Mouse (Mus musculus) mouse trophoblast stem cell (cell line): ENCODE measurements around the gene Msi1.

Experiments used
- in situ Hi-C, 2 experiments: fragments of 300-500 bp; cut with MseI, MboI; formaldehyde crosslinking; loops; 2 replicates in 1 of 2; 3 replicates in 1 of 2; pipeline ENCODE4 v1.15.1; 2025

Msi1 gene

DNA sequence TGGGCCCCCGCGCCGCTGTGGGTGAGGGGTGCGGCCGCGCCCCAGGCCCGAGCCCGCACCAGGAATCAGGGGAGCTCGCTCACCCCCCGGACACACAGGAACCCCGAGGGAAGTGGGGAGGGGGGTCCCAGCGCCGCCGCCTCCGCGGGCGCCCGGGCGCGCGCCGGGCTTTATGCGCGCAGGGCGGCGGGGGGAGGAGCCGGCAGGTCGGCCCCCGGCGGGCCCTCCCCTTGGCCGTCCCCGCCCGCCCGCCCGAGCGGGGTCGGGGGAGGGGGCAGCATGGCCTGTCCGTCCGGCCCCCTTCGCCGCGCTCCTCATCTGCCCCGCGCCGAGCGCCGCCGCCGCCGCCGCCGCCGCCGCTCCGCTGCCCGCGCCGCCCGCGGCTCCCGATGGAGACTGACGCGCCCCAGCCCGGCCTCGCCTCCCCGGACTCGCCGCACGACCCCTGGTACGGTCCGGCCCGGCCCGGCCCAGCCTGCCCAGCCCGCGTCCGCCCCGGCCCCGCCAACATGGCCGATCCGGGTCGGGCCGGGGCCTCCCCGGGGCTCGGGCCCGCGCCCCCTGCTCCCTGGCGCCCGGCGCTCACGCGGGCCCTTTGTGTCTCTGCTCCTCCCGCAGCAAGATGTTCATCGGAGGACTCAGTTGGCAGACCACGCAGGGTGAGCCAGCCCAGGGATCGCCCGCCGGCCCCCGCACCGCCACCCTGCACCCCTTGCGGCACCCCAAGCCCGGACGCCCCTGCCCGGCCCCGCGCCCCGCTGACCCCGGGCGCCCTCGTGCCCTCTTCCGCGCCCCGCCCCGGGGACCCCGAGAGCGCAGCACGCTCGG, at the start of gene Msi1:
Msi1 (plus strand) TSS at position 241 of the 828 bp plus-strand sequence.
- in situ Hi-C loops, result no loop called here

DNA sequence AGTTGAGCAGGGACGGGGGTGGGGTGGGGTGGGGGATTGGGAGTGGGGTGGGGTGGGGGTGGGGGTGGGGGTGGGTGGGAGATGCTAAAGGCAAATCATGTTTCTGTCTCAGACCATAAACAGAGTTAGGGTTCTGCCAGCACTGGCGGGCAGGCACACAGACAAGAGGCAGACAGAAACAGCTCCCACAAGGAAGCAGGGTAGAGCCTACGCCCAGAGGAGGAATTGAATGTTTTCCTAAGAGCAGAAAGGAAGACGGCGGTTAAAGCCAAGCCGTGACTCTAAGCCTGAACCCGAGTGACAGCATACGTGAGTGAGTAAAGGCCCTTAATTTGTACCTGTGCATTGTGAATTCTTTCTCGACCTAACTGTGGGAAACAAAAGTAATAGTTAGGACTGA, 37.5 kb upstream of the Msi1 start:
- in situ Hi-C loops, result no loop called here

DNA sequence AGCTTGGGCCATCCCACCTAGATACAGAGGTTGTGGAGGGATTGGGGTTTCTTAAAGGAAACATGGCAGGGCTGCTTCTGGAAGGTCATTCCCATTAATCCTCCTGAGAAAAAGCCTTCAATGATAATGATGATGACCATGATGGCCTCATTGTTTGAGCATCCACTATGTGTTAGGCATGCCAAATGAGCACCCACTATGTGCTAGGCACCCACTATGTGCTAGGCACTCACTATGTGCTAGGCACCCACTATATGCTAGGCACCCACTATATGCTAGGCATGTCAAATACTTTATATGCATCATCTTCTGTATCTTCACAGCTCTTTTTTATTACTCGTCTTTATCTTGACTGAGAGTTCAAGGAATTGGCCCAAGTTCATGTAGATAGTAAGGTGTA, 36.4 kb upstream of the Msi1 start:
- in situ Hi-C loops, result no loop called here

DNA sequence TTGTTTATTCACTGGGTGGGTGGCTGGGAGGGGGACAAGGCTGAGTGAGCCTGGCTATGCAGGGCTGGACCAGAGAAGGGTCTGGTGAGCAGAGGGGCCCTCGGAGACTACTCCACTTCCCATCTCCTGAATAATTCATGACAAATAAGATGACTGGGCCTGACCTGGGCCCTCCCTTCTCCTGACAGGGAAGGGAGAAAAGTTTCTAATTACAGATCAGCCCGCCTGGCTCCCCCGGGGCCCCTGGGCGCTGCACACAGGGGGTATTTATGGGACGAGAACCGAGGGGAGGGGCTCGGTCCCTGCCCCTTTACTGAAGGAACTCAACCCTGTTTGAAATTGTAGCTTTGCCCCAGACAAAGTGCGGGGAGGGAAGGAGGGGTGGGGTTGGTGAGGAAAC, 35.2 kb upstream of the Msi1 start:
- in situ Hi-C loops, result no loop called here

DNA sequence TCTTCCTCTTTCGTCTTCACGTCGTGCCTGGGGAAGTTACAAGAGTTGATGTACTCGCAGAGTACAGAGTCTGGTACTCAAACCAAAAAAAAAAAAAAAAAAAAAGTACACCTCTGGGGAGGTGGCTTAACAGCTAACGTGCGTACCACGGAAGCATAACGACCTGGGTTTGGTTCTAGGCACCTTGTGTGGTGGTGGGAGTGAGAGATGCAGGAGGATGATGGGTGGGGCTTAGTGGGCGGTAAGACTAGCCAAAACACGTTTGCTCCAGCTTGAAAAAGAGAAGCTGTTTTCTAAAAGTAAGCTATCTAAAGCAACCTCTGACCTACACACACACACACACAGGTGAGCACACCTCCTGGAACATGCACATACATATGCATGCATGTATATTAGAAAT, 34.6 kb upstream of the Msi1 start:
- in situ Hi-C loops, result no loop called here

DNA sequence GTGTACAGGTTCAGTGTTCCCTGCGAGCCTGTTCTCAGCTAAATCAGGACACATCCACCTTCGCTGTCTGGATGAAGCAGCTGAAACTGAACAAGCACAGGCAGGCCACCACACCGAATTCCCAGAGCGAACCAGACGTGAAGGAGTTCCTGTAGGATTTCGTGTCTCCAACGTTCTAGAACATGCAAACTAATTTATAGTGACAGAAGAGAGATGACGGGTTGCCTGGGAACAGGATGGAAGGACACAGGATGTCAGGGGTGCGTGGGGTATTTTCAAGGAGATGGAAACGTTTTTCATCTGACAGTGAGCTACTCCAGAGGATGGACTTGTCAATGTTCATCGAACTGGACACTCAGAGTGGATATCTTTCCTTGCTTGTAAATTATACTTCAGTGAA, 32.7 kb upstream of the Msi1 start:
- in situ Hi-C loops, result no loop called here

DNA sequence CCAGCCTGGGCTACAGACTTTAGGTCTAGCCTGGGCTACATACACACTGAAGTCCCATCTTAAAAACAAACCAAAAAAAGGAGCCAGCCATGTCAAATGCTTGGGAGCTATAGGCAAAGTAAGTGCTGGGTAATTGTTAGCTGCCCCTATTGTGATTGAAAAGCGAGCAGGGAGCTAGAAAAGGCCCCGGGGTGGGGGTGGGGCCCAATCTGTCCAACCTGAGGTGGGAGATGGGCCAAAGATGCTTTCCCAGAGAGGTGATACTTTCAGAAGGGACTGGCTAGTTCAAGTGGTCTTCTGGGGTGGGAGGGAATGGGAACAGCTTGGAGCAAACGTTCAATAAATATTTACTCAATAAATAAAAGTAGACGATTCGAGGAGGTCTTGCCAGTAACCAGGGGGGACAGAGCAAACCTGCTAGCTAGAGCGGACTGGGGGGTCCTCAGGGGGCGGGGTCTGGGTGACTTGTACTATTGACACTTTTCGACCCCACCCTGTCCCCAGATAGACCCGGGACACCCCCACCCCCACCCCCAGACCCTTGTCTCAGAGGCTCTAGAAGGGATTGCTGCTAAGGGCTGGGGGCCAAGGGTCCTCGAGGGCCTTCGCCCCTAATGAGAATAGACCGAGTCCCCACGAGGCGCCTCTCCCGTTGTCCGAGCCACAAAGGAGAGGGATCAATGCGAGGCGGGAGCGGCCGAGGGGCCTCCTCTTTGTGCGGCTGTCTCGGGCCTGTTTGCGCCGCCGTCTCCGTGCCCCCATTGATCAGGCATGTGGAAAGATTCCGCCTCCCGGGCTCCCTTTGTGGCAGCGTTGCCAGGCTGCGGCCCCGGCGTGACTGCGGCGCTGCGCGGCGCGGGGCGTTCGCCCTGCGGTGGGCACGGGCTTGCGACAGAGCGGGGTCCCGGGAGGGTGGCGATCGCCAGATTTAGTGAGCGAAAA, 31.3 kb upstream of the Msi1 start:
- in situ Hi-C loops, result no loop called here

DNA sequence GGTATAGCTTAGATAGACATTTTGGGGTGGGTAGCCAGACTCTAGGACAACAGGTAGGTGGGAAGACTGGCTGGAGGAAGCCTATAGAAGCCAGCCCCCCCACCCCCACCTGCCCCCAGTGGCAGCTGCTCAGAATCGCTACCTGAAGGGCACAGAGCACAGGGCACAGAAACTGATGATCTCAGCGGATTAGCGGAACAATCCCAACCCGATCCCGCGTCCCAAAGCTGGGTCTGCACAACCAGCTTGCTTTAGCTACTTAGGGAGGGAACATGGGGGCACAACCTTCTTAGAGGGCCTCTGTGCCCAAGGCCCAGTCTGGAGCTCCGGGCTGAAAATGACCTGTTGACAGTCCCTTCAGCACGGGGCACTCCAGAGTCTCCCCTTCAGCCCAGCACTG, 27.3 kb upstream of the Msi1 start:
- in situ Hi-C loops, result no loop called here

DNA sequence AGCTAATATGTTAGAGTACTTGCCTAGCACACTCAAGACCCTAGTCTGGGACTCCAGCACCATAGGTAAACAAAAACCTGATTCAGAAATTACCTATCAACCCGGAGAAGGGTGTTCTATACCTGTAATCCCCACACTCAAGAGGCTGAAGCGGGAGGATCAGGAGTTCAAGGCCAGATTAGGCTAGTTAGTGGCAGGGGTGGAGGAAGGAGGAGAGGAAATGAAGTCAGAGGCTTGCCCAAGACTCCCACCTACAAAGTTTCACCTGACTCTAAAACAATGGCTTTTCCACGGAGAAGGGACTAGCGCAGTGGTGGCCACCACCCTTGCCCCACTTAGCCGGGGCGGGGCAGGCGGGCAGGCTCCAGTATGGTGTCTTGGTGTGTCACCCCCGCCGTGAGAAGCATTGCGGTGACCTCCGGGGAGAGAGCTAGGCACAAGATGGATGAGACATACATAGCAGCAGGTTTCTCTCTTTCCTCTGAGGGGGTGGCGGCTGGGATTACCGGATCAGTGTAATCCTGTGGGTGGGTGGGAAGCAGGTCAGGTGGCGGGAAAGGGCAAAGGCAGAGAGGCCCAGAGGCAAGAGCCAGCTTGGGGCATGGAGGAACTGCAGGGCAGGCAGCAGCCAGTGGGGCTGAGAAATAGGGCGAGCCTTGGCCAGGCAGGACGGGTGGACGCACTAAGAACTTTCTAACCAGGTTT, 25.8 kb upstream of the Msi1 start:
- in situ Hi-C loops, result no loop called here

DNA sequence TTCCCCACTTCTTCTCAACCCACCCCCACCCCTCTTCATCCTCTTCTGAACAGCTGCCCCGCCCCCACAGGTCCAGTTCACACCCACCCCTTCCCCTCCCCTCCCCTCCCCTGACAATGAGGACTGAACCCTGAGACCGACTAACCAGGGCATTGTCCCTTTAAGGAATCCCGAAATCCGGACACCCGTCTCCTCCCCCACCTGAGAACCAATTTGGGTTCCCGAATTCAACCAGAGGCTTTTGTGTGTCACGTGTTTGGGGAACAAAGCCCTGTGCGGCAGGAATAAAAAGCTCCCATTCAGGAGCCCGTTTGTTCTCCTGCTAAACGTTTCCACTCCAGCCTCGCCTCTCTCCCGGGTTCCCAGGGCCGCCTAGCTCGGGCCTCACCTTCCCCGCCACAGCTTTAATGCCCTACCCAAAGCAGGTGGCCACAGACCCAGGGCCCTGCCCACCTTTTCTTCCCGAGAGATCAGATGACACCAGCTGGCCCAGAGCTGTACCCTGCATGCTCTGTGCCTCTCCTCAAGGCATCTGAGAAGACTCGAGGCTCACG, 25.1 kb upstream of the Msi1 start:
- in situ Hi-C loops, result no loop called here

DNA sequence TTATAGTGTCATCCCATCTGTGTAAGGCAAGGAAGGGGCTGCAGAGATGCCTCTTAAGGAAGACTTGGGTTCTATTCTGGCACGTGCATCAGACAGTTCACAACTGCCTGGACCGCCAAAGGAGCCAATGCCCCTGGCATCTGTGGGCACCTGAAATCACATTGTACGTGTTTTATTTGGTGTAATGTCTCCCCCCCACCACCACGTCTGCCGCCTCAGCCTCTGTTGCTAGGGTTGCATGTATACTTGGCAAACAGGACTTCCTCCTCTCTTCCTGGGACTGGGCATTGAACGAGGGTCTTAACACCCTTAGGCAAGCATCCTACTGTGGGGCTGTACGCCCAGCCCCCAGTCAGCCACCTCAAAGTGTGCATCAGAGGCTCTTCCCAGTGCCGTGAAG, 24.2 kb upstream of the Msi1 start:
- in situ Hi-C loops, result no loop called here

DNA sequence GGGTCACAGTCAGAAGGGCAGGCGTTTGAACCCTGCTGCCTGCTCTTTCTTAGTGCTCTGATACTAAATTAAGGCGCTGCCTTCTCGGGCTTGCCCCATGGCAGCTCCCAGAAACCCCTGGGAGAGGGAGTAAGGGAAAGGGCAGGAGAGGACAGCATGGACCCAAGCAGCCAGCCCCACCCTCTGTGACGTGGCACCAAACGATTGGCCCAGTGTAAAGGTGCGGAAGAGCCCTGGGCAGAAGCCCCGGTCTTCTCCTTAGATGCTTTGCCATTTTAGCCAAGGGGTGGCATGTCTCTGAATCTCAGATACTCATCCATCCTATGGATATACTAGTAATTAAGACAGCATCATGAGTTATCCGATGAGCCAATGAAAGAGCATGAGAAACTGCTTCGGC, 21.3 kb upstream of the Msi1 start:
- in situ Hi-C loops, result no loop called here

DNA sequence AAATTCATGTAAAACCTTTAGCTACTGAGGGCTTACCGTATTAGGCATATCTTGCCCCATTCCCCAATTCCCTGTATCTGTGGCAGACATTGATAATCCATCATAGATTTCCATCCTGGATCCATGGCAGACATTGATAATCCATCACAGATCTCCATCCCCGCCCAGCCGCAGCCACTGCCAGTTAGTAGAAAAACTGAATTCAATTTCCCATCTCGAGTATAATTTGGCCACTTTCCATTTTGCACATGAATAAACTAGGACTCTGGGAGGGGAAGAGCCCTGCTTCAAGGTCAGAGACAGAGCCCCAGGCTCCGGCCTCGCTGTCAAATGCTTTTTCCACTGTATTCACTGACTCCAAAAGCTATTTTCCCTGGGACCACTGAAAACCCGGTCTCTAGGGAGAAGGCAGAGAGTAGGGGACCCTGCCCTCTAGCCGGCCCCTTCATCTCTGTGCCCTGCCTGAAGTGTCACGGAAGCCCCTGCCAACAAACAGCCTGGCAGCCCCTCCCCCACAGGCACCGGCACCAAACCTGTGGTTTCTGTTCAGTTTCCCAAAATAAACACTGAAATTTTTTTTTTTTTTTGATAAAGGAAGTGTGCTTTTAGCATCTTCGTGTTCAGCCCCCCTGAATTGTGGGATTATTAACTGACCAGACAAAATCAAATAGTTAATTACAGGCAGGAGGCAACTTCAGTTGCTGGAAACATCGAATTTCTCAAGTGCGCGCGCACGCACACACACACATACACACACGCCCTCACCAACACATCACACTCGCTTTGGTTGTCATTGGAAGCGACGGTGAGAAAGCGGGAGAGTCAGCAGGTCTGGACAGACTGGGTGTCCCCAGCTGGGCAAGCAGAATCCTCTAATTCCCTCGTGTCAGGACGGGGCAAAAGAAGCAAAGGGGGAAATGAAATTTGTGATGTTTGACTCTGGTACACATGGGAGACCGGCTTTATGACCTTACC, 14.0 kb upstream of the Msi1 start:
- in situ Hi-C loops, result no loop called here

DNA sequence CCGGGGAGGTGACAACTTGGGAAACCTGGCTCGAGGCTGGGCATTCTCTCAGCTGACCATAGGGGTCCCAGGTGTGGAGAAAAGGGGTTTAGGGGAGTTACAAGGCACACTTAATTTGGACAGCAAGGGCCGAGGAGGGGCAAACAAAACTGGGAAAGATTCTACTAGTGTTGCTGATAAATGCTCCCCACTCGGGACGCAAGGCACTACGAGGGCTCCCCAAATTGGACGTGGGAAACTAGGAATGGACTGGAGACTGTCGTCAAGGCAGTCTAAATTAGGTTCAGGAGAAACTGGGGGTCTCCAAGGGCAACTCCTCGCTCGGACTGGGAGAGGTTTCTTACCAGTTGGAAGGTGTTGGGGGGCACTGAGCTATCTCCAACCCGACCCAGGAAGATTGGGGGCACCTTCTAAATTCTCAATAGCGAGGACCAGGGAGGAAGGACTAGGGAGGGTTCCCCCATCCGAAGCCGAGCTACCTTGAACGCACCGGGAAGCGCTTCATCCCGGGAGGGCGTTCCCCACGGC, 504 bp upstream of the Msi1 start:
- in situ Hi-C loops, result no loop called here

DNA sequence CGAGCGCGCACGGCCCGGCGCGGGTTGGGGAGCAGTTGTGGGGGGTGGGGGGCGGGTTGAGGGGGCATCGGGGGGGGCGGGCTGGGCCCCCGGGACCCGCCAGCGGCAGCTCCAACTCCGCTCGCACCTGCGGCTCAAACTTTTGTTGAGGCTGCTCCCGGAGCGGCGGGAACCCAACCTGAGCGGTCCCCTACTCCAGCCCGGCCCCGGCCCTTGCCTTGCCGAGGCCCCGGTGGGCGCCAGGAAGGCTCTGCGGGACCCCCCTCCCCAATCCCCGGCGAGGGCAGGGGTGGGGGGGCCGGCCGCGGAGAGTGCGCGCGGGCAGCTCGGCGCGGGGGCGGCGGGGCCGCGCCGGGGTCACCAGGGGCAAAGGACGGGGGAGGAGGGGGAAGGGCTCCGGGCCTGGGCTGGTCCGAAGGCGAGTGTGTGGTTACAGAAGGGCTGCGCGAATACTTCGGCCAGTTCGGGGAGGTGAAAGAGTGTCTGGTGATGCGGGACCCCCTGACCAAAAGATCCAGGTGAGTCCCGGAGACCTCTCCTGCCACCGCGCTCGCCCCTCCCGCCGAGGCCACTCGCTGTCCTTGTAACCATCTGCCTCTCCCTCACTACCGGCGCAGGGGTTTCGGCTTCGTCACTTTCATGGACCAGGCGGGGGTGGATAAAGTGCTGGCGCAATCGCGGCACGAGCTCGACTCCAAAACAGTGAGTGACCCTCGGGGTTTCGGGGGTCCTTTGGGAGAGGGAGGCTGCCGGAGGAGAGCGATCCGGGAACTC, 975 bp downstream of the Msi1 start:
- in situ Hi-C loops, result no loop called here

DNA sequence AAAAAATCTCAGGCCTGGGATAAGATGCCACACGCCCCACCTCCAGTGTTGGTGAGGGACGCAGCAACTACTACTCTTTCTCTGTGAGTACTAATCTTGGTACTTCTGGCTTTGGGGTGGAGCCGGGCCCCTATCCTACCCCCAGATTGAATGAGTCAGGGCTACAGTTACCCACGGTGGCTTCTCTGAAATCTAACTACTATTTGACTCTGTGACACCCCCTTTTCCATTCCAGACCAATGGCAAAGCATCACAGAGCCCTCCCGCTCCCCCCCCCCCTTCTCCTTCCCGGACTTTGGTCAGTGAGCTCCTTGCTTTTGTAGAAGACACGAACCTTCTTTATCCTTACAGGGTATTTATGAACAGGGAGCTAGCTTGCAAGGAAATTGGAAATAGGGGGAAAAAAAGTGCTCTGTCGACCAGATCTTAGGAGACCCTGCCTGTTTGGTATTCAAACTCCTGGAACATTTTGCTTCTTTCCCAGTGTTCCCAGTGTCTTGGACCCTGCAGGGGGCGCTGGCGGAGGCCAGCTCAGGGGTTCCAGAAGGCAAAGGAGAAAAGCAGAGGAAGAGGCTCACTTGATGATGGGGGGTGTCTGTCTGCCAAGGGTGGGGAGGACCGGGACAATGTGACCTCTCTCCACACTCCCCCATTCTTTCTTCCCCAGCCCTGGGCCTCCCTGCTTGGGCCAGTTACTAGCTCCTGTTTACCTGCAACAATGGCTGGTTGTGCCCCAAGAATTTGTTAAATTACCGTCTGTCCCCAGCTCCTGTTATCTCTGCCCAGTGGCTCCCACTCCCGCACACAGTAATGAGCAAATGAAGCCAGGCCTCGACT, 1.9 kb downstream of the Msi1 start:
- in situ Hi-C loops, result no loop called here

DNA sequence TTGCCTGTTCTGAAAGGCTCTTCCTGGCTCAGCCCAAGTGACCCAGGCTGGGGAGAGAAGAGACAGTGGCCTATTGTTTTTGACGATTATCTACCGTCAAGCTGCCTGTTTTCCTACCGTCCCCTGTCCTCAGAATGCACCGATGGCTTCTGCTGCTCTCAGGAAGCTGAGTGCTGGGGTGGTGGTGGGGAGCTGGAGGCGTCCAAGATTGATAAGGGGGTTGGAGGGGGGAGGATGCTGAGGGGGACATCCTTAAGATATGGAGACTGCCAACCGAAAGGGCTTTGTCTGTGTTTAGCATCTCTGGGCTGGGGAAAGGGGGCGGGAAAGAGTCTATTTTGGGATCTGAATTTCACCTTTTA, 2.5 kb downstream of the Msi1 start:
- in situ Hi-C loops, result no loop called here

DNA sequence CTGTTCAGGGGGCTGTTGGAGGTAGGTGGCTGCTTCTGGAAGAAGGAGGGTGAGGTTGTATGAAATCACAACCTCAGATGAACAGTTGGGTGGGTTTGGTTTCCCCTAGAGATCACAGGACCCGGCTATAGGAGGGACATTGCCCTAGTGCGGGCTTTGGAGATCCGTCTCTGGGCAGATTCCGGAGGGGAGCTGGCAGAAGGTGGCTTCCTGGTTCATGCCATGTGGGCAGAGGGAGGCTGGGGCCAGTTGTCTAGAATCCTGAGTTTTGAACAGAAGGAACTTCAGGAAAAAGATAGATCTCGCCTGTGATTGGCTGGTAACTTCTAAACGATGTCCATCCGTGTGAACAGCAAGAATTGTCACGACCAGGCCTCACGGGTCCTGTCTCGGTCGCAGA, 3.0 kb downstream of the Msi1 start:
- in situ Hi-C loops, result no loop called here

DNA sequence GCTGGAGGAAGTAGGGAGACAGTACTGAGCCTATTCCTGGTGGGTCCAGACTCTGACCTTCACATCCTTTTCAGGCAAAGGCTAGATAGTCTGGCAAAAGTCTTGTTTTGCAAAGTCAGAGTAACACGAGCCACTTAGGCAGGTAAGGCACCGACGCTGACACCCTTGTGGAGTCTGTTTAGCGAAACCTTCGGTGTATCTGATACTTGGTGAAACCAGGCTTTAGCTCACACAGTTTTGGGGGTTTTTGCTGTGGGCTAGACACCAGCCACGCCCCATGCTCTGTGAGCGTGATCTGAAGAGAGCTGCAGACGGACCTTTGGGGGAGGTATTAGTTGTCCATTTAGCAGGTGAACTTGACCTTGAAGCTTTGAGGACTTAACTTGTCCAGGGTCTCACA, 3.8 kb downstream of the Msi1 start:
- in situ Hi-C loops, result no loop called here
